Mouse (Mus musculus): ENCODE results near the gene Ndufb5. TPM values are rescaled to one million over a fixed set of nuclear protein-coding genes. Genes with fewer than 3 reads are reported as not detected.
"Not testable (repeated sequence)": the region's sequence is repeated elsewhere in the genome, so short reads cannot be mapped to it uniquely, and the experiment has no call there.

Ndufb5 gene
- 293 and 322 TPM in 2 replicates for polyA plus RNA-seq (2016; fragmentation: Nextera tagmentation; extraction: Ambion mirVana)

GRCm38 (mm10) chr3:32736244-32737171 lies at the start of gene Ndufb5:
TSS of gene Ndufb5 (plus strand) at chr3:32736990.
- ATAC-seq (ENCODE audit: low FRiP score, low read depth): peak; percentile 98
- H3K9me3 ChIP-seq: no peaks in the 10 kb centered on the region

GRCm38 (mm10) chr3:32687156-32687555 lies 49.6 kb upstream of the Ndufb5 start:
- Histone ChIP-seq H3K27ac (no peak overlapping the region), H3K9me3 (no peaks in the 10 kb centered on the region), H3K4me3 (no peak overlapping the region), H3K9ac (no peak overlapping the region), H3K4me2 (replicated peaks) (no peak overlapping the region), H3K36me3 (no peaks in the 10 kb centered on the region), H3K4me1 (no peaks in the 10 kb centered on the region), H3K27me3 (replicated peaks) (no peaks in the 10 kb centered on the region)
- WGBS: 64% methylated on average over 4 of the region's 4 CpGs
- no peak for ATAC-seq (ENCODE audit: low FRiP score, low read depth)

More at GRCm38 (mm10) chr3:32736244-32737171, at the start of gene Ndufb5:
- Histone ChIP-seq H3K27ac (peak within 1 kb of the TSS; percentile 63; the same call in 1 of the 2 replicates), H3K27me3 (replicated peaks) (no peaks in the 10 kb centered on the region), H3K4me3 (peak within 1 kb of the TSS; percentile 68), H3K9ac (peak within 1 kb of the TSS; percentile 72), H3K4me2 (replicated peaks) (peak within 1 kb of the TSS; percentile 86), H3K4me1 (peaks cover 17% of the 10 kb centered on the region), H3K36me3 (peaks cover 25% of the 10 kb centered on the region)
- under 1% methylated on average over 62 of the region's 62 CpGs for WGBS

GRCm38 (mm10) chr3:32689567-32689999 lies 47.2 kb upstream of the Ndufb5 start:
- Histone ChIP-seq H3K27ac (no peak overlapping the region), H3K9me3 (no peaks in the 10 kb centered on the region), H3K36me3 (no peaks in the 10 kb centered on the region), H3K4me3 (no peak overlapping the region), H3K27me3 (replicated peaks) (no peaks in the 10 kb centered on the region), H3K9ac (no peak overlapping the region), H3K4me2 (replicated peaks) (no peak overlapping the region), H3K4me1 (no peaks in the 10 kb centered on the region)
- 92% methylated on average over 9 of the region's 9 CpGs for WGBS
- no peak for ATAC-seq (ENCODE audit: low FRiP score, low read depth)

- H3K9me3 ChIP-seq: no peaks in the 10 kb centered on the region
- WGBS: 89% methylated on average over 3 of the region's 3 CpGs
- H3K4me1 ChIP-seq: no peaks in the 10 kb centered on the region
- no peak for ATAC-seq (ENCODE audit: low FRiP score, low read depth)
- no peaks in the 10 kb centered on the region for H3K36me3 ChIP-seq
- no peak overlapping the region for H3K4me2 ChIP-seq (replicated peaks)
- no peak overlapping the region for H3K9ac ChIP-seq
- no peaks in the 10 kb centered on the region for H3K27me3 ChIP-seq (replicated peaks)
- no peak overlapping the region for H3K27ac ChIP-seq
- H3K4me3 ChIP-seq: no peak overlapping the region
Observed at GRCm38 (mm10) chr3:32690008-32690407, 46.8 kb upstream of the Ndufb5 start.

- Histone ChIP-seq H3K4me1 (no peaks in the 10 kb centered on the region), H3K9me3 (no peaks in the 10 kb centered on the region), H3K27me3 (replicated peaks) (no peaks in the 10 kb centered on the region), H3K4me2 (replicated peaks) (no peak overlapping the region), H3K9ac (no peak overlapping the region), H3K27ac (no peak overlapping the region), H3K36me3 (no peaks in the 10 kb centered on the region), H3K4me3 (no peak overlapping the region)
- ATAC-seq (ENCODE audit: low FRiP score, low read depth): no peak
- 53% methylated on average over 1 of the region's 1 CpGs for WGBS
Observed at GRCm38 (mm10) chr3:32690901-32691300, 45.9 kb upstream of the Ndufb5 start.

- 87% methylated on average over 5 of the region's 5 CpGs for WGBS
- H3K4me1 ChIP-seq: no peaks in the 10 kb centered on the region
- no peaks in the 10 kb centered on the region for H3K36me3 ChIP-seq
- H3K4me2 ChIP-seq (replicated peaks): no peak overlapping the region
- no peak for ATAC-seq (ENCODE audit: low FRiP score, low read depth)
- no peaks in the 10 kb centered on the region for H3K9me3 ChIP-seq
- no peak overlapping the region for H3K27ac ChIP-seq
- H3K9ac ChIP-seq: no peak overlapping the region
- no peak overlapping the region for H3K4me3 ChIP-seq
- H3K27me3 ChIP-seq (replicated peaks): no peaks in the 10 kb centered on the region
Observed at GRCm38 (mm10) chr3:32691841-32692240, 44.9 kb upstream of the Ndufb5 start.

- Histone ChIP-seq H3K4me1 (no peaks in the 10 kb centered on the region), H3K4me3 (no peak overlapping the region), H3K4me2 (replicated peaks) (no peak overlapping the region), H3K9ac (no peak overlapping the region), H3K9me3 (no peaks in the 10 kb centered on the region), H3K36me3 (no peaks in the 10 kb centered on the region), H3K27me3 (replicated peaks) (no peaks in the 10 kb centered on the region), H3K27ac (no peak overlapping the region)
- WGBS: 47% methylated on average over 5 of the region's 5 CpGs
- ATAC-seq (ENCODE audit: low FRiP score, low read depth): no peak
Observed at GRCm38 (mm10) chr3:32694211-32694610, 42.6 kb upstream of the Ndufb5 start.

GRCm38 (mm10) chr3:32694737-32695582 lies 41.8 kb upstream of the Ndufb5 start:
- H3K27me3 ChIP-seq (replicated peaks): no peaks in the 10 kb centered on the region
- H3K4me1 ChIP-seq: no peaks in the 10 kb centered on the region
- H3K36me3 ChIP-seq: no peaks in the 10 kb centered on the region
- H3K4me3 ChIP-seq: no peak overlapping the region
- H3K4me2 ChIP-seq (replicated peaks): no peak overlapping the region
- no peak overlapping the region for H3K9ac ChIP-seq
- ATAC-seq (ENCODE audit: low FRiP score, low read depth): no peak
- no peak overlapping the region for H3K27ac ChIP-seq
- 76% methylated on average over 12 of the region's 12 CpGs for WGBS
- H3K9me3 ChIP-seq: no peaks in the 10 kb centered on the region

GRCm38 (mm10) chr3:32695583-32695980 lies 41.2 kb upstream of the Ndufb5 start:
- Histone ChIP-seq H3K4me3 (no peak overlapping the region), H3K9me3 (no peaks in the 10 kb centered on the region), H3K4me1 (no peaks in the 10 kb centered on the region), H3K27me3 (replicated peaks) (no peaks in the 10 kb centered on the region), H3K4me2 (replicated peaks) (no peak overlapping the region), H3K9ac (no peak overlapping the region), H3K27ac (no peak overlapping the region), H3K36me3 (no peaks in the 10 kb centered on the region)
- no peak for ATAC-seq (ENCODE audit: low FRiP score, low read depth)
- WGBS: 88% methylated on average over 4 of the region's 4 CpGs

- Histone ChIP-seq H3K4me2 (replicated peaks) (no peak overlapping the region), H3K27ac (no peak overlapping the region), H3K27me3 (replicated peaks) (no peaks in the 10 kb centered on the region), H3K4me1 (no peaks in the 10 kb centered on the region), H3K9ac (no peak overlapping the region), H3K36me3 (no peaks in the 10 kb centered on the region), H3K9me3 (no peaks in the 10 kb centered on the region), H3K4me3 (no peak overlapping the region)
- 39% methylated on average over 7 of the region's 7 CpGs for WGBS
- peak; percentile 50; the same call in 1 of the 2 replicates for ATAC-seq (ENCODE audit: low FRiP score, low read depth)
Observed at GRCm38 (mm10) chr3:32698228-32698863, 38.4 kb upstream of the Ndufb5 start.

- 94% methylated on average over 6 of the region's 6 CpGs for WGBS
- H3K9ac ChIP-seq; H3K4me2 ChIP-seq (replicated peaks); H3K4me1 ChIP-seq; H3K27ac ChIP-seq; ATAC-seq (ENCODE audit: low FRiP score, low read depth); H3K36me3 ChIP-seq; H3K4me3 ChIP-seq; H3K27me3 ChIP-seq (replicated peaks); H3K9me3 ChIP-seq: not testable (repeated sequence)
Observed at GRCm38 (mm10) chr3:32704021-32704420, 32.8 kb upstream of the Ndufb5 start.

- WGBS: 92% methylated on average over 10 of the region's 10 CpGs
- not testable (repeated sequence) for ATAC-seq (ENCODE audit: low FRiP score, low read depth); H3K27ac ChIP-seq; H3K36me3 ChIP-seq; H3K9ac ChIP-seq; H3K4me3 ChIP-seq; H3K4me1 ChIP-seq; H3K4me2 ChIP-seq (replicated peaks); H3K27me3 ChIP-seq (replicated peaks); H3K9me3 ChIP-seq
Observed at GRCm38 (mm10) chr3:32704632-32705031, 32.2 kb upstream of the Ndufb5 start.

Measured in neural tube, embryonic 12.5 days (tissue).